Mouse (Mus musculus) intestine, postnatal 0 days (tissue): ENCODE measurements at regions not wholly inside any gene's neighbourhood (a gene's known extent, or its start where the extent isn't known, plus 50 kb on each side); places are given as distances from the start of the nearest gene placed in this dataset.

Source experiments
- ATAC-seq: fragments of 200-750 bp; cut with Nextera tagmentation; 2 replicates; pipeline ENCODE4 v1.8.0; 2017; ENCODE audit warnings: mild to moderate bottlenecking, moderate TSS enrichment, moderate library complexity
- H3K27ac ChIP-seq: fragments of 300-500 bp; sonication (generic); 2 replicates; pipeline ENCODE4 v1.5.1; 2014; ENCODE audit warnings: mild to moderate bottlenecking, low read depth, low read length, moderate library complexity
- H3K27me3 ChIP-seq: fragments of 300-500 bp; sonication (generic); replicated peaks from 2 replicates; pipeline ENCODE4 v1.6.1; 2014; ENCODE audit warnings: low read length, mixed read lengths; ENCODE audit not compliant: control insufficient read depth, insufficient read depth
- H3K36me3 ChIP-seq: fragments of 300-500 bp; sonication (generic); 2 replicates; pipeline ENCODE4 v1.6.1; 2014; ENCODE audit warnings: mild to moderate bottlenecking, moderate library complexity; ENCODE audit not compliant: control insufficient read depth, insufficient read depth
- H3K4me1 ChIP-seq: fragments of 300-500 bp; sonication (generic); replicated peaks from 2 replicates; pipeline ENCODE4 v1.6.1; 2014; ENCODE audit warnings: antibody characterized with exemption, low read length, mixed read lengths; ENCODE audit not compliant: control insufficient read depth, insufficient read depth
- H3K4me2 ChIP-seq: fragments of 300-500 bp; sonication (generic); replicated peaks from 2 replicates; pipeline ENCODE4 v1.6.1; 2014; ENCODE audit warnings: low read depth, mild to moderate bottlenecking, moderate library complexity
- H3K4me3 ChIP-seq: fragments of 300-500 bp; sonication (generic); 2 replicates; pipeline ENCODE4 v1.5.1; 2014; ENCODE audit warnings: low read depth, low read length
- H3K9ac ChIP-seq: fragments of 300-500 bp; sonication (generic); 2 replicates; pipeline ENCODE4 v1.6.1; 2014; ENCODE audit warnings: mild to moderate bottlenecking, low read depth, low read length
- H3K9me3 ChIP-seq: fragments of 300-500 bp; sonication (generic); 2 replicates; pipeline ENCODE4 v1.6.1; 2016; ENCODE audit warnings: mixed run types; ENCODE audit not compliant: control insufficient read depth
- CTCF ChIP-seq: sonication (generic); IDR thresholded peaks from 2 replicates; pipeline ENCODE4 v1.5.1; 2016; ENCODE audit warnings: low read depth, mild to moderate bottlenecking, control low read depth, antibody characterized with exemption, moderate library complexity
- WGBS: fragments of 180-500 bp; shearing (Covaris S2); extraction: QIAGEN DNeasy Blood & Tissue Kit; methylation state at CpG from one replicate; pipeline ENCODE4 v1.1.7; 2014; 5-methylcytosine and 5-hydroxymethylcytosine counted together

DNA sequence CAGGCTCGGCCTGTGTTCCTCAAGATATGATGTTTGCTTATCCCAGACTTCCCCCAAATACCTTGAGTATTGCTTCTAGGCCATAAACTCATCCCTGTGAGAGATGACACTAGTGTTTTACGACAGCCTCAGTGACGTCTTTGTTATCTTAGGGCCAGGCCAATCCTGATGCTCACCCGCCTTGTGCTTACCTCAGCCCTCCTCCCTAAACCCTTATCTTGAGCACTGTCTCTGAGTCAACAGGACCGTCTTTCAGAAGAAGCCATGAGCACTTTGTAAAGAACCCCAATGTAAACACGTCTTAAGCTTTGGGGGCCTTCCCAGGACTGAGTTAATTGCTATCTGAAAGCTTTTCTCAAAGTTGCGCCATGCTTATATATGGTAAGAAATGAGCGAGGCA, 212.3 kb upstream of the Prickle1 start:
- Histone ChIP-seq H3K27ac (no peak overlapping the region), H3K9me3 (no peaks in the 10 kb centered on the region), H3K9ac (no peak overlapping the region), H3K4me1 (no peaks in the 10 kb centered on the region), H3K4me3 (no peak overlapping the region), H3K27me3 (no peaks in the 10 kb centered on the region), H3K4me2 (no peak overlapping the region), H3K36me3 (no peaks in the 10 kb centered on the region)
- WGBS = 35% methylated on average over 8 of the region's 8 CpGs
- ATAC-seq = no peak
- no peak for TF ChIP-seq CTCF

DNA sequence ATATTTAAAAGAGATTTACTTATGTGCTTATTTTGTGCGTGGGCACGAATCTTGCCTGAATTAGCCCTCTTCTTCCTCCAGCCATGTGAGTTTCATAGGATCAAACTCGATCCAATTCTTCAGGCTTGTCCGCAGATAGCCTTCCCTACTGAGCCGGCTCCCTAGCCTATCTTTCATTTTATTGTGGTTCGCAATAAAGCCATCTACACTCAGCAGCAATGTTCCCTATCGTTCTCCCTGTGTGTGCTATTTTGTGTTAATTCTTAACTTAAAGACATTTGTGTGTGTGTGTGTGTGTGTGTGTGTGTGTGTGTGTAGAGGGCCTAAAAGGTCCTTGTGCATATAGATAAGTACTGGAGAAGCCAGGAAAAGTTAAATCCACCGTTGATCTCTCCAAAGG, 211.8 kb upstream of the Prickle1 start:
- Histone ChIP-seq H3K9me3 (no peaks in the 10 kb centered on the region), H3K4me1 (no peaks in the 10 kb centered on the region), H3K4me3 (no peak overlapping the region), H3K36me3 (no peaks in the 10 kb centered on the region), H3K4me2 (no peak overlapping the region), H3K27ac (no peak overlapping the region), H3K27me3 (no peaks in the 10 kb centered on the region), H3K9ac (no peak overlapping the region)
- TF ChIP-seq CTCF = no peak
- no peak for ATAC-seq
- 49% methylated on average over 8 of the region's 8 CpGs for WGBS

DNA sequence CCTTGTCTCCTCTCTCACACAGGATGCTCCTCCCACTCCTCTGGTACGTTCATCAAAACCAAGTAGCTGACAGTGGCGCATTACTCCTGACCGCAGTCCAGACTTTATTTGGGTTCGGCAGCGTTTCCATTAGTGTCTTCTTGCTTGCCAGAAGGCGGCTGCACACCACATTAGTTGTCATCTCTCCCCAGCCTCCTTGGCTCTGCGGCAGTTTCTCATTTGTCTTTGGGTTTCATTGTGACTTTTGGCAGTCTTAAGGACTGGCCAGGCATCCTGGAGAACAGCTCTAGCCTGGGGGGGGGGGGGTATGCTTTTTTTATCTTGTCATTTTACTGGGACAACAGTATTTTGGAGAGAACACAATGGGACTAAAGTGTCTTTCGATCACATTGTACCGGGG, 209.0 kb upstream of the Prickle1 start:
- H3K36me3 ChIP-seq = no peaks in the 10 kb centered on the region
- H3K4me2 ChIP-seq = no peak overlapping the region
- 70% methylated on average over 9 of the region's 9 CpGs for WGBS
- no peak for ATAC-seq
- no peaks in the 10 kb centered on the region for H3K27me3 ChIP-seq
- H3K9me3 ChIP-seq = no peaks in the 10 kb centered on the region
- no peak for TF ChIP-seq CTCF
- H3K4me1 ChIP-seq = no peaks in the 10 kb centered on the region
- H3K27ac ChIP-seq = no peak overlapping the region
- no peak overlapping the region for H3K9ac ChIP-seq
- no peak overlapping the region for H3K4me3 ChIP-seq

DNA sequence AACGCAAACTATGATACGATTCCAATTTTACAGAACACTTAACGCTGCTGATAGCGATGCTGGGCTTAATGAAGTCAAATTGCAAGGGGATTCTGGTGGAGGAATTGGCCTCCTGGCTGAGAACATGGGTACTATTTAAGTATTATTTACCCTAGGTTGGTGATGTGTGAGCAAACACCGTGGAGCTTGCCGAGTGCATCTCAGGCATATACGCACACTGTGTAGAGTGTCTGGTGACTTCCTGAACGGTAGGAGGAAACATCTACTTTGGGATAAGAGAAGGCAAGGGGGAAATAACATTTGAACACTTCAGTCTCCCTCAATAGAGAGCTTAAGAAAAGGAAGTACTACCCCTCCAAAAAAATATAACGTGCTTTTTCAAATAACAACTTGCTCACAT, 194.8 kb upstream of the Prickle1 start:
- no peak overlapping the region for H3K4me2 ChIP-seq
- no peaks in the 10 kb centered on the region for H3K27me3 ChIP-seq
- no peak for ATAC-seq
- no peak overlapping the region for H3K9ac ChIP-seq
- TF ChIP-seq CTCF = no peak
- no peaks in the 10 kb centered on the region for H3K9me3 ChIP-seq
- H3K4me1 ChIP-seq = no peaks in the 10 kb centered on the region
- H3K4me3 ChIP-seq = no peak overlapping the region
- no peak overlapping the region for H3K27ac ChIP-seq
- no peaks in the 10 kb centered on the region for H3K36me3 ChIP-seq
- 59% methylated on average over 9 of the region's 9 CpGs for WGBS

DNA sequence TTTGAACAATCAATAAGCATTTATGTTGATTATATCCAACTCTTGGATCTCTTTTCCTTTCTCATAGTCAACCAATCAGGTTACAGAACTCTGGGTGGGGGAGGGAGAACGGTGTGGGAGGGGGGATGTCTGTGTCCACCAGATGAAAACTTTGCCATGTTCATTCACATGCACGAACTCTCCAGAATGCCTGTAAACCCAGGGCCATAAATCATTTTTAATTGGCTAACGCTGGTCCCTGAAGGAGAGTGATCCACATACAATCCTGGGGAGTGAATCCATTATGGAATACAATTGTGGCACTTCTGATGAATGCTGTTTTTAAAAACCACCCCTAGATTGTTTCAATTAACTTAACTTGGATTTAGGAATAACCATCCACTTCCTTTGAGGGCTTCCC, 194.1 kb upstream of the Prickle1 start:
- Histone ChIP-seq H3K27me3 (no peaks in the 10 kb centered on the region), H3K4me1 (no peaks in the 10 kb centered on the region), H3K9me3 (no peaks in the 10 kb centered on the region), H3K27ac (no peak overlapping the region), H3K36me3 (no peaks in the 10 kb centered on the region), H3K4me3 (no peak overlapping the region), H3K4me2 (no peak overlapping the region), H3K9ac (no peak overlapping the region)
- ATAC-seq = no peak
- WGBS = 45% methylated on average over 3 of the region's 3 CpGs
- no peak for TF ChIP-seq CTCF

DNA sequence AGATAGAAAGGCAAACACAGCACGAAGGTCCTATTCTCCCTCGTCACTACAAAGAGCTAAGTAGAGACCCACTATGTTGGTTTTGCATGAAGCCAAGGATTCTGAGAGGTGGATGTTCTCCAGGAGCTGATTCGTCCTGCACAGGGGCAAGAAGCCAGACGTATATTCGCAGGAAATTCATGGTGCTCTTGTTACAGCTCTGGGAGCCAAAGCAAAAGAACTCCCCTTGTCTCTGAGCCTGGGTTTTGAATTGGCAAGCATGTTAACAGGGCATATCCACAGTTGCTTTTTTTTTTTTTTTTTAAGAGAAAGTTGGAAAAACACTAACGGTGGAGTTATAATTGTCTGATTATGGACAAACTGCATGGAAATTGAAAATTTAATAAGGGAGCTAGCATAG, 191.7 kb upstream of the Prickle1 start:
- no peak for ATAC-seq

DNA sequence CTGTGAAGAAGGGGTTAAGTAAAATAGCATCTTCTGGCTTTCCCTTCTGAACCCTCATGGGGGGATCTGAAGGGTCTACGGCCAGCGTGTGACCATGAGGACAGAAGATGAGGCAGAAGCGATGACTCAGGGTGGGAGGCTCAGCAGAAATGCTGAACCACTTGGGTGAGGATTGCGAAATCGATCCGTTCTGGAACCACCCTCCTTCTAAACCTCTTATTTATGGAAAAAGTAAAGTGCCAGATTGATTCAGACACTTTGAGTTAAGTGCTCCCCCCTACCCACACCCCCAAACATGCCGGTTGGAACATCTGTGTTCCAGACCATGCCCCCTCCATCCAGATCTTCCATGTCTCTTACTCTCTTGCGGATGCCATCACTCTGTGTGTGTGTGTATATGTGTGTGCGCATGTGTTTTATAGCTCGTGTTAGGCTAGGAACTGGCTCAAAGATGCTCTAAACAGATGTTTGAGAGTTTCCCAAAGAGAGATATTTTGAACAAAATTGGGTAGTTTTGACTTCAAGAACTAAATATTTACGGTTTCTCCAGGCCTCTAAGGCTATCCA, 190.2 kb upstream of the Prickle1 start:
- H3K9ac ChIP-seq = no peak overlapping the region
- no peak for ATAC-seq
- H3K27ac ChIP-seq = no peak overlapping the region
- H3K36me3 ChIP-seq = no peaks in the 10 kb centered on the region
- H3K4me2 ChIP-seq = no peak overlapping the region
- H3K27me3 ChIP-seq = no peaks in the 10 kb centered on the region
- no peaks in the 10 kb centered on the region for H3K9me3 ChIP-seq
- H3K4me3 ChIP-seq = no peak overlapping the region
- H3K4me1 ChIP-seq = no peaks in the 10 kb centered on the region
- WGBS = 74% methylated on average over 11 of the region's 11 CpGs
- TF ChIP-seq CTCF = no peak

More for the DNA sequence above, 191.7 kb upstream of the Prickle1 start:
- no peak for TF ChIP-seq CTCF
- Histone ChIP-seq H3K4me1 (no peaks in the 10 kb centered on the region), H3K9me3 (no peaks in the 10 kb centered on the region), H3K27me3 (no peaks in the 10 kb centered on the region), H3K4me3 (no peak overlapping the region), H3K4me2 (no peak overlapping the region), H3K36me3 (no peaks in the 10 kb centered on the region), H3K9ac (no peak overlapping the region), H3K27ac (no peak overlapping the region)
- 87% methylated on average over 6 of the region's 6 CpGs for WGBS
